Mouse (Mus musculus) olfactory bulb, adult 2 months (tissue): ENCODE measurements at regions not wholly inside any gene's neighbourhood (a gene's known extent, or its start where the extent isn't known, plus 50 kb on each side); places are given as distances from the start of the nearest gene placed in this dataset.

Source experiments
- CTCF ChIP-seq: fragments of 200-500 bp; IDR thresholded peaks from 2 replicates; pipeline ENCODE4 v1.5.1; 2012; ENCODE audit warnings: low read depth, mild to moderate bottlenecking, low read length, moderate library complexity; ENCODE audit not compliant: insufficient read depth
- POLR2A ChIP-seq: fragments of 200-500 bp; IDR thresholded peaks from 2 replicates; pipeline ENCODE4 v1.6.1; 2012; ENCODE audit warnings: mild to moderate bottlenecking, low read depth, low read length, moderate library complexity; ENCODE audit not compliant: insufficient read depth

DNA sequence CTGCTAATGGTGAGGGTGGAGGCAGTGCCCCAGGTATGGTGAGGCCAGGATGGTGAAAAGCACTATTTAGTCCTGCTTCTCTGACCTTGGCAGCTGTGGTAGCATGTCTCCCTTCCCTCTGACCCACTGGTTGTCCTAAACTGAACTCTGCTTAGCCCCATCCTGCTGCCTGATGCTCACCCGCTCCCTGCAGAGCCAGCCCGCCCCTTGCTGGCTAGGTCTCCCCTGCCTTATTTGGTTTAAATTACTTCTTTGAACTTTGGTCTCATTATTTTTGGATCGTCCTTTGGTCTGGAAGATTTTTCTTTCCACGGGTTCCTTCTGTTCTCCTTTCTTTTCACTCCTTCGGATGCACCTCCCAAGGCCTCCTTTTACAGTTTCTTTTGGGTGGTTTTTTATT is 525.7 kb upstream of the Tnp1 start:
- TF ChIP-seq POLR2A (no peak), CTCF (no peak)
